Mouse (Mus musculus) myocyte (in vitro differentiated cells): ENCODE measurements around the gene Rasa4.

Experiments
- CEBPB ChIP-seq: IDR thresholded peaks from 2 replicates; pipeline ENCODE4 v1.6.1; 2011; ENCODE audit warnings: mild to moderate bottlenecking, moderate library complexity; ENCODE audit not compliant: poor library complexity, insufficient read depth, severe bottlenecking
- MAX ChIP-seq: IDR thresholded peaks from one replicate; pipeline ENCODE4 v1.6.1; 2011; ENCODE audit warnings: low read depth, mild to moderate bottlenecking, control low read depth
- MYOD1 ChIP-seq, 3 experiments: IDR thresholded peaks; one replicate each; pipeline ENCODE4 v1.6.1; 2011; ENCODE audit warnings: control low read depth in 2 of 3, low read depth in 2 of 3, mild to moderate bottlenecking in 2 of 3, moderate library complexity in 1 of 3; ENCODE audit not compliant: insufficient read length in 2 of 3, control insufficient read depth in 1 of 3
- MYOG ChIP-seq, 3 experiments: IDR thresholded peaks; one replicate each; pipeline ENCODE4 v1.6.1; 2011; ENCODE audit warnings: control low read depth in 2 of 3, low read depth in 2 of 3, mild to moderate bottlenecking in 2 of 3; ENCODE audit not compliant: insufficient read length in 2 of 3, control insufficient read depth in 1 of 3, insufficient read depth in 1 of 3
- POLR2A ChIP-seq: IDR thresholded peaks from one replicate; pipeline ENCODE4 v1.6.1; 2011; ENCODE audit warnings: low read depth, mild to moderate bottlenecking, control low read depth, moderate library complexity; ENCODE audit not compliant: insufficient read length
- POLR2AphosphoS2 ChIP-seq: IDR thresholded peaks from one replicate; pipeline ENCODE4 v1.6.1; 2011; ENCODE audit warnings: low read depth, control low read depth; ENCODE audit not compliant: insufficient read length
- REST ChIP-seq: IDR thresholded peaks from one replicate; pipeline ENCODE4 v1.6.1; 2011; ENCODE audit warnings: mild to moderate bottlenecking, control low read depth, moderate library complexity; ENCODE audit not compliant: insufficient read depth, insufficient read length
- TCF12 ChIP-seq: IDR thresholded peaks from one replicate; pipeline ENCODE4 v1.6.1; 2011; ENCODE audit warnings: mild to moderate bottlenecking, control low read depth; ENCODE audit not compliant: poor library complexity, insufficient read depth, severe bottlenecking
- USF1 ChIP-seq: IDR thresholded peaks from one replicate; pipeline ENCODE4 v1.6.1; 2011; ENCODE audit warnings: low read depth, mild to moderate bottlenecking, control low read depth, moderate library complexity

- TF ChIP-seq USF1 = no peak
- no peak for TF ChIP-seq POLR2A
- no peak for TF ChIP-seq MAX
- TF ChIP-seq MYOD1 (IDR thresholded peaks at IDR 0.05; ENCODE audit: control insufficient read depth in 1 of 3, insufficient read length in 2 of 3, low read depth in 2 of 3) = no peak
- no peak for TF ChIP-seq POLR2AphosphoS2
- no peak for TF ChIP-seq TCF12
- TF ChIP-seq MYOG (IDR thresholded peaks at IDR 0.05; ENCODE audit: control insufficient read depth in 1 of 3, insufficient read depth in 1 of 3, insufficient read length in 2 of 3, low read depth in 2 of 3) = no peak
- no peak for TF ChIP-seq REST
- no peak for TF ChIP-seq CEBPB
Measured at GRCm38 (mm10) chr5:136045408-136045807, 38.3 kb upstream of the Rasa4 start.
